Mouse (Mus musculus) left cerebral cortex, adult 8-10 months (tissue): Measurements from ENCODE around the gene Spem2. TPM values are rescaled to one million over a fixed set of nuclear protein-coding genes. Genes with fewer than 3 reads are reported as not detected.

ENCODE experiments used
- total RNA-seq, 4 experiments: library from RNA; stranded (reverse); gene quantifications; 2 replicates each; pipeline ENCODE4 v1.2.4; 2022

Gene Spem2
- total RNA-seq, 4 experiments from 2014 or later = not detected

Other genes with a start within 250 kb of the Spem2 start
- gene Wrap53, start 238.2 kb downstream of the Spem2 start, total RNA-seq = 10 to 100 TPM; 10.1 to 13.8 (median 11.3) TPM
- 10 to 100 TPM; 26.6 to 32.6 (median 28.2) TPM for gene Trp53, start 238.1 kb downstream of the Spem2 start, total RNA-seq
- 100 to 1,000 TPM; 400 to 455 (median 419) TPM for gene Atp1b2, start 212.5 kb downstream of the Spem2 start, total RNA-seq
- 1 to 10 TPM in 1 of 4 experiments, not detected in 3; 1.0 TPM for gene Shbg, start 200.6 kb downstream of the Spem2 start, total RNA-seq
- 10 to 100 TPM in 3 of 4 experiments, 1 to 10 TPM in 1; 7.9 to 11.6 (median 10.5) TPM for gene Sat2, start 196.4 kb downstream of the Spem2 start, total RNA-seq
- gene Fxr2, start 185.5 kb downstream of the Spem2 start, total RNA-seq = 100 to 1,000 TPM; 132 to 147 (median 140) TPM
- gene Sox15, start 163.2 kb downstream of the Spem2 start, total RNA-seq = under 1 TPM in 1 of 4 experiments, not detected in 3; 0.46 TPM
- 10 to 100 TPM; 59.3 to 68.7 (median 61.4) TPM for gene Mpdu1, start 155.8 kb downstream of the Spem2 start, total RNA-seq
- gene Cd68, start 152.3 kb downstream of the Spem2 start, total RNA-seq = 10 to 100 TPM; 14.1 to 63.3 (median 34.2) TPM
- 100 to 1,000 TPM; 268 to 307 (median 295) TPM for gene Eif4a1, start 146.0 kb downstream of the Spem2 start, total RNA-seq
- gene Senp3, start 136.4 kb downstream of the Spem2 start, total RNA-seq = 10 to 100 TPM; 72.6 to 96.8 (median 83.6) TPM
- gene Tnfsf13, start 132.7 kb downstream of the Spem2 start, total RNA-seq = 1 to 10 TPM; 2.5 to 4.2 (median 3.2) TPM
- gene Tnfsf12, start 122.6 kb downstream of the Spem2 start, total RNA-seq = 10 to 100 TPM; 10.2 to 15.1 (median 11.7) TPM
- 1 to 10 TPM; 1.5 to 2.0 (median 1.8) TPM for gene Tnfsfm13, start 122.4 kb downstream of the Spem2 start, total RNA-seq
- 10 to 100 TPM; 48.6 to 56.4 (median 51.3) TPM for gene Polr2a, start 59.8 kb downstream of the Spem2 start, total RNA-seq
- gene Slc35g3, start 56.5 kb downstream of the Spem2 start, total RNA-seq = not detected
- 100 to 1,000 TPM; 138 to 158 (median 147) TPM for gene Zbtb4, start 52.6 kb downstream of the Spem2 start, total RNA-seq
- 1 to 10 TPM in 2 of 4 experiments, under 1 TPM in 2; 0.51 to 1.2 (median 0.92) TPM for gene Chrnb1, start 22.5 kb downstream of the Spem2 start, total RNA-seq
- 10 to 100 TPM; 18.8 to 22.3 (median 19.7) TPM for gene Fgf11, start 16.6 kb downstream of the Spem2 start, total RNA-seq
- gene Tmem102, start 12.8 kb downstream of the Spem2 start, total RNA-seq = under 1 TPM in 2 of 4 experiments, not detected in 2; 0.16 to 0.20 TPM
- not detected for gene Gm39566, start 3.2 kb downstream of the Spem2 start, total RNA-seq
- gene Spem1, start 3.7 kb upstream of the Spem2 start, total RNA-seq = under 1 TPM in 3 of 4 experiments, not detected in 1; 0.43 to 0.74 (median 0.49) TPM
- gene Nlgn2, start 19.3 kb upstream of the Spem2 start, total RNA-seq = 100 to 1,000 TPM; 217 to 228 (median 217) TPM
- 100 to 1,000 TPM; 117 to 147 (median 123) TPM for gene Tmem256, start 20.0 kb upstream of the Spem2 start, total RNA-seq
- 10 to 100 TPM; 16.0 to 20.0 (median 18.6) TPM for gene Plscr3, start 27.9 kb upstream of the Spem2 start, total RNA-seq
- under 1 TPM in 3 of 4 experiments, not detected in 1; 0.26 to 0.46 (median 0.30) TPM for gene Tnk1, start 40.3 kb upstream of the Spem2 start, total RNA-seq
- gene Tmem95, start 59.6 kb upstream of the Spem2 start, total RNA-seq = not detected
- 1 to 10 TPM; 1.0 to 2.0 (median 1.2) TPM for gene Kctd11, start 62.9 kb upstream of the Spem2 start, total RNA-seq
- not detected for gene Acap1, start 77.1 kb upstream of the Spem2 start, total RNA-seq
- gene 2810408A11Rik, start 82.5 kb upstream of the Spem2 start, total RNA-seq = 1 to 10 TPM in 1 of 4 experiments, under 1 TPM in 3; 0.39 to 1.1 (median 0.56) TPM
- 100 to 1,000 TPM in 3 of 4 experiments, 10 to 100 TPM in 1; 97.6 to 122 (median 112) TPM for gene Neurl4, start 82.6 kb upstream of the Spem2 start, total RNA-seq
- 10 to 100 TPM; 27.1 to 37.6 (median 32.4) TPM for gene Gps2, start 95.4 kb upstream of the Spem2 start, total RNA-seq
- gene Eif5a, start 103.5 kb upstream of the Spem2 start, total RNA-seq = 100 to 1,000 TPM; 413 to 430 (median 416) TPM
- gene Ybx2, start 117.3 kb upstream of the Spem2 start, total RNA-seq = 1 to 10 TPM; 5.1 to 9.6 (median 6.1) TPM
- 1 to 10 TPM; 4.8 to 5.4 (median 5.1) TPM for gene Slc2a4, start 129.7 kb upstream of the Spem2 start, total RNA-seq
- gene Cldn7, start 146.3 kb upstream of the Spem2 start, total RNA-seq = not detected
- gene Ctdnep1, start 162.7 kb upstream of the Spem2 start, total RNA-seq = 100 to 1,000 TPM; 108 to 126 (median 118) TPM
- 100 to 1,000 TPM in 1 of 4 experiments, 10 to 100 TPM in 3; 78.7 to 101 (median 87.1) TPM for gene Elp5, start 164.1 kb upstream of the Spem2 start, total RNA-seq
- 100 to 1,000 TPM; 218 to 247 (median 236) TPM for gene Gabarap, start 172.7 kb upstream of the Spem2 start, total RNA-seq
- 10 to 100 TPM; 49.6 to 59.9 (median 51.8) TPM for gene Phf23, start 177.3 kb upstream of the Spem2 start, total RNA-seq
- gene Dvl2, start 182.1 kb upstream of the Spem2 start, total RNA-seq = 10 to 100 TPM; 28.0 to 36.9 (median 32.9) TPM
- 10 to 100 TPM; 57.9 to 68.3 (median 61.2) TPM for gene Acadvl, start 196.9 kb upstream of the Spem2 start, total RNA-seq
- 100 to 1,000 TPM; 721 to 849 (median 797) TPM for gene Dlg4, start 198.5 kb upstream of the Spem2 start, total RNA-seq
- 1 to 10 TPM in 2 of 4 experiments, under 1 TPM in 2; 0.77 to 2.4 (median 1.5) TPM for gene Asgr1, start 235.6 kb upstream of the Spem2 start, total RNA-seq